Mouse (Mus musculus): ENCODE data around the gene Dock10. TPM values are rescaled to one million over a fixed set of nuclear protein-coding genes. Genes with fewer than 3 reads are reported as not detected.

Dock10 gene
- total RNA-seq (2023): 380 TPM

GRCm38 (mm10) chr1:80757977-80758797, at the start of gene Dock10:
Dock10 (minus strand) TSS chr1:80758527.

GRCm38 (mm10) chr1:80461348-80461747, 297.0 kb downstream of the Dock10 start, which contains the start of gene Gm45261:
Gm45261 (minus strand) TSS chr1:80461448.

